Mouse (Mus musculus) heart, embryonic 13.5 days (tissue): Measurements from ENCODE around the gene Chrdl1. TPM values are rescaled to one million over a fixed set of nuclear protein-coding genes. Genes with fewer than 3 reads are reported as not detected.

Source experiments
- ATAC-seq: fragments of 200-750 bp; cut with Nextera tagmentation; 2 replicates; pipeline ENCODE4 v1.8.0; 2017; ENCODE audit warnings: moderate TSS enrichment; ENCODE audit not compliant: insufficient number of reproducible peaks, low FRiP score, low TSS enrichment; ENCODE audit errors: extremely low read depth
- H3K27ac ChIP-seq: fragments of 300-500 bp; sonication (generic); replicated peaks from 2 replicates; pipeline ENCODE4 v1.5.1; 2015; ENCODE audit warnings: moderate library complexity, mild to moderate bottlenecking, inconsistent platforms
- H3K27me3 ChIP-seq: fragments of 300-500 bp; sonication (generic); replicated peaks from 2 replicates; pipeline ENCODE4 v1.6.1; 2015; ENCODE audit warnings: mild to moderate bottlenecking, inconsistent platforms
- H3K36me3 ChIP-seq: fragments of 300-500 bp; sonication (generic); 2 replicates; pipeline ENCODE4 v1.6.1; 2015; ENCODE audit warnings: mild to moderate bottlenecking, inconsistent platforms
- H3K4me1 ChIP-seq: fragments of 300-500 bp; sonication (generic); 2 replicates; pipeline ENCODE4 v1.6.1; 2015; ENCODE audit warnings: inconsistent platforms
- H3K4me2 ChIP-seq: fragments of 300-500 bp; sonication (generic); 2 replicates; pipeline ENCODE4 v1.6.1; 2015; ENCODE audit warnings: inconsistent platforms, mild to moderate bottlenecking, moderate library complexity
- H3K4me3 ChIP-seq: fragments of 300-500 bp; sonication (generic); 2 replicates; pipeline ENCODE4 v1.5.1; 2015; ENCODE audit warnings: moderate library complexity, mild to moderate bottlenecking, inconsistent platforms
- H3K9ac ChIP-seq: fragments of 300-500 bp; sonication (generic); 2 replicates; pipeline ENCODE4 v1.6.1; 2015; ENCODE audit warnings: inconsistent platforms, mild to moderate bottlenecking, moderate library complexity
- H3K9me3 ChIP-seq: fragments of 300-500 bp; sonication (generic); 2 replicates; pipeline ENCODE4 v1.6.1; 2016; ENCODE audit warnings: inconsistent platforms
- WGBS: fragments of 180-500 bp; shearing (Covaris S2); methylation state at CpG from one replicate; pipeline ENCODE4 v1.1.7; 2015; ENCODE audit warnings: mixed read lengths; 5-methylcytosine and 5-hydroxymethylcytosine counted together
- polyA plus RNA-seq: library from polyadenylated mRNA; unstranded; fragments of >200 nt; fragmentation: Nextera tagmentation; extraction: Ambion mirVana; gene quantifications from 2 replicates; pipeline ENCODE4 v1.2.1, GENCODE M21; 2015

Chrdl1 gene
- polyA plus RNA-seq, 1 experiment from 2014 or later = 1.5 TPM

GRCm38 (mm10) chrX:143313166-143313565, 80.9 kb downstream of the Chrdl1 start:
- 75% methylated on average over 3 of the region's 3 CpGs for WGBS
- no peak overlapping the region for H3K9ac ChIP-seq
- H3K36me3 ChIP-seq = no peaks in the 10 kb centered on the region
- no peak overlapping the region for H3K4me3 ChIP-seq
- H3K9me3 ChIP-seq = no peaks in the 10 kb centered on the region
- no peaks in the 10 kb centered on the region for H3K4me1 ChIP-seq
- no peak for ATAC-seq
- no peak overlapping the region for H3K4me2 ChIP-seq
- no peak overlapping the region for H3K27ac ChIP-seq
- H3K27me3 ChIP-seq = no peaks in the 10 kb centered on the region

- WGBS = 70% methylated on average over 2 of the region's 2 CpGs
- no peak for ATAC-seq
Observed at GRCm38 (mm10) chrX:143294726-143295125, 99.3 kb downstream of the Chrdl1 start.

GRCm38 (mm10) chrX:143275202-143275601, 118.9 kb downstream of the Chrdl1 start:
- no peak for ATAC-seq
- H3K4me1 ChIP-seq = no peaks in the 10 kb centered on the region
- no peak overlapping the region for H3K9ac ChIP-seq
- no peak overlapping the region for H3K27ac ChIP-seq
- no peak overlapping the region for H3K4me3 ChIP-seq
- WGBS = 27% methylated on average over 5 of the region's 5 CpGs
- no peak overlapping the region for H3K4me2 ChIP-seq
- H3K36me3 ChIP-seq = no peaks in the 10 kb centered on the region
- H3K9me3 ChIP-seq = 0 out of 2 replicates have a peak, but pooled peaks cover 5% of the 10 kb centered on the region
- H3K27me3 ChIP-seq = no peaks in the 10 kb centered on the region

More at GRCm38 (mm10) chrX:143294726-143295125, 99.3 kb downstream of the Chrdl1 start:
- H3K9me3 ChIP-seq = no peaks in the 10 kb centered on the region
- H3K27me3 ChIP-seq = peaks cover 3% of the 10 kb centered on the region; the same call in 1 of the 2 replicates
- no peak overlapping the region for H3K9ac ChIP-seq
- no peak overlapping the region for H3K4me2 ChIP-seq
- no peaks in the 10 kb centered on the region for H3K36me3 ChIP-seq
- H3K27ac ChIP-seq = no peak overlapping the region
- H3K4me1 ChIP-seq = no peaks in the 10 kb centered on the region
- H3K4me3 ChIP-seq = no peak overlapping the region

GRCm38 (mm10) chrX:143250709-143251108, 143.4 kb downstream of the Chrdl1 start:
- H3K4me1 ChIP-seq = no peaks in the 10 kb centered on the region
- H3K9ac ChIP-seq = no peak overlapping the region
- no peaks in the 10 kb centered on the region for H3K27me3 ChIP-seq
- H3K4me2 ChIP-seq = no peak overlapping the region
- H3K4me3 ChIP-seq = no peak overlapping the region
- H3K27ac ChIP-seq = no peak overlapping the region
- no peak for ATAC-seq
- H3K36me3 ChIP-seq = no peaks in the 10 kb centered on the region
- no peaks in the 10 kb centered on the region for H3K9me3 ChIP-seq

Other genes with a start within 250 kb of the Chrdl1 start
- 4.9 and 8.6 TPM in 2 replicates for gene Pak3, start 124.3 kb upstream of the Chrdl1 start, polyA plus RNA-seq